Mouse (Mus musculus) left cerebral cortex, postnatal 36 days (tissue): ENCODE measurements around the gene Stpg3. TPM values are rescaled to one million over a fixed set of nuclear protein-coding genes. Genes with fewer than 3 reads are reported as not detected.

Experiments
- DNase-seq, 2 experiments: peaks; one replicate each; pipeline ENCODE4 v3.0.0; 2021 to 2022; ENCODE audit warnings: low spot score in 2 of 2, mixed read lengths in 1 of 2
- intact Hi-C: fragments of 180-260 bp; cut with DNase I; formaldehyde crosslinking; loops from one replicate; pipeline ENCODE4 v1.15.1; 2025
- total RNA-seq, 2 experiments: library from RNA; stranded (reverse); gene quantifications; 2 replicates each; pipeline ENCODE4 v1.2.3; 2021

Stpg3 gene
- total RNA-seq, 2 experiments from 2014 or later: 0.29 TPM; not detected in 1

DNA sequence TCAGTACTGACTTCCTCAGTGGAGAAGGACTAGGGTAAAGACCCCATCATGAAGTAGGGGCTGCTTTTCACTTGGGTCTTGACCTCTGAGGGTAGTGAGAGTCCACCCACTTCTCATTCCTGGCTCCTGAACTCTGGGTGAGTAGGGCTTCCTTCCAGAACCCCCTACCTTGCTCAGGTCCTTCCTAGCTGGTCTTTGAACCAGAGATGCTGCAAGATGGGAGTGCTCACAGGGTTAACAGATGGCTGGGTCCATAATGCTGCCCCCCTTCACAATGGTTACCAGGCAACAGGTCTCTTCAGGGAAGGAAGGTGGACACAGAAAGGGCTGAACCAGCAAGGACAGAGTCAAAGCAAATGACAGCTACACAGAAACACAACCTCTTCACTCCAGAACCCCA lies 4.0 kb upstream of the Stpg3 start, which contains the start of gene Fam166a:
Fam166a (plus strand) TSS at position 301 of the 400 bp plus-strand sequence.
- intact Hi-C loops: no loop called here
- DNase-seq: no peak

GRCm38 (mm10) chr2:25217666-25218065 lies 3.2 kb upstream of the Stpg3 start:
- intact Hi-C loops: no loop called here
- DNase-seq: no peak

GRCm38 (mm10) chr2:25213266-25213865 lies 1.1 kb downstream of the Stpg3 start:
- no peak for DNase-seq
- intact Hi-C loops: no loop called here

- DNase-seq: peak; percentile 85 to 87
- intact Hi-C loops: no loop called here
Observed at GRCm38 (mm10) chr2:25211121-25211670, 3.2 kb downstream of the Stpg3 start, which contains the start of gene Nelfb. Nelfb (minus strand) TSS chr2:25211489.

GRCm38 (mm10) chr2:25210686-25211085 lies 3.8 kb downstream of the Stpg3 start:
- intact Hi-C loops: no loop called here
- DNase-seq: no peak

GRCm38 (mm10) chr2:25207593-25207992 lies 6.8 kb downstream of the Stpg3 start:
- intact Hi-C loops: no loop called here
- DNase-seq: no peak

DNA sequence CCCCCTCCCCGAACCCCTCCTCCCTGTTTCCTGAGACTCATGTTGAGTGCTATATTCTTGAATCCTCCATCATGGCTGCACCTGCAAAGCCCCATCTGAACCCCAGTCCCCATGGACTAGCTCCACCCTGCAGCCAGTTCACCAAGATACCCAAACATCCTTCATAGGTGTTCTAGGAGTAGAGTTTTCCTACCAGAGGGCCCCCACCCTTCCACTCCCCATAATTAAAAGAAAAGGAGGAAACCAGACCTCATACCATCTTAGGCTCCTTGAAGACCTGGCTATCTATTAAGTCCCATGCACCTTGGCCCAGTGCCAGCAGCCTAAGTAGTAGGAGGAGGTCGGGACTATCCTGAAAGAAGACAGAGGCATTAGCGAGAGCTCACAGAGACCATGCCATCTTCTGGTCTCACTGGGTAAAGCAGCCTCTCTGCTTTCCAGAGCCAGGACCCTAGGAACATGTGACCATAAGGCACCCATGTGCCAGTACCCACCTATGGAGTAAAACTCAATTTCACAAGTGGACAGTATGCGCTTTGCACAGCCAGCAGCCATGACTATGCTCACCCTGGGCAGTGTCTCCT lies 10.7 kb downstream of the Stpg3 start:
- intact Hi-C loops: no loop called here
- DNase-seq: no peak

DNA sequence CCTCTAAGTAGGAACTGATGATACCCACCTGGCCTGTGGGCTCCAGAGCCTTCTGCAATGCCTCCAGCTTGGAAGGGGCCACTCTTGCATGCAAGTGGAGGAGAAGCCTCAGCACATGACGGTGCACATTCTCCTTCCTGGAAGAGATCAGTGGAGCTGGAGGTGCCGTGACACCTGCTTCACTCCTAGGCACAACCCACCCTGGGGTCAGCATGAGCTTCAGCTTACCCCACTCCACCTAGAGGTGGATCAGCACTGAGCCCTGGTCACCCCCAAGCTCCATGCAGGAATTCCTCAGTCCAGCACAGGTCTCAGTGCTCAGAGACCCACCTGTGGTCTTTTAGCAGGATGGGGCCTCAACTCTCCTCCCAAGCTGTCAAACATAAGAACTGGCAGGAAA lies 13.8 kb downstream of the Stpg3 start:
- DNase-seq: no peak
- intact Hi-C loops: no loop called here

DNA sequence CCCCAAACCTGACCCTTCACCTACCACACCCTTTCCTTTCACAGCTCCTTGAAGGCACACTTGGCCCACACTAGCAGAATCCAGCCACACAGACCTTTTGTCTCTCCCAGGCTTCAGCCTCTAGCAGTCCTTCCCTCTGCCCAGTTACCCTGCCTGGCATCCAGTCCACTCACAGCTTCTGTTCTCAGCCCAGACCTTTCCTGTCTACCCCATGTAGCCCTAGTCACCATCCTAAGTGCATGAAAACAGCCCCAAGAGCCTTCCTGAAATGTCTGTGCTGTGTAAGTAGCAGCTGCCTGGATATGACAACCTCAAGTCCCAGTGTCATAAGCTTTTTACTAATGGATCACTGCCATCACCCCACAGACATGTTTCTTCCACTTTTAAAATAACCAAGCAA lies 16.5 kb downstream of the Stpg3 start:
- DNase-seq: no peak
- intact Hi-C loops: no loop called here

GRCm38 (mm10) chr2:25197191-25197590 lies 17.2 kb downstream of the Stpg3 start:
- intact Hi-C loops: no loop called here
- DNase-seq: no peak

GRCm38 (mm10) chr2:25196172-25196954 lies 18.1 kb downstream of the Stpg3 start, which contains the start of gene Tor4a:
Tor4a (minus strand) TSS chr2:25196886.
- intact Hi-C loops: no loop called here
- no peak for DNase-seq

DNA sequence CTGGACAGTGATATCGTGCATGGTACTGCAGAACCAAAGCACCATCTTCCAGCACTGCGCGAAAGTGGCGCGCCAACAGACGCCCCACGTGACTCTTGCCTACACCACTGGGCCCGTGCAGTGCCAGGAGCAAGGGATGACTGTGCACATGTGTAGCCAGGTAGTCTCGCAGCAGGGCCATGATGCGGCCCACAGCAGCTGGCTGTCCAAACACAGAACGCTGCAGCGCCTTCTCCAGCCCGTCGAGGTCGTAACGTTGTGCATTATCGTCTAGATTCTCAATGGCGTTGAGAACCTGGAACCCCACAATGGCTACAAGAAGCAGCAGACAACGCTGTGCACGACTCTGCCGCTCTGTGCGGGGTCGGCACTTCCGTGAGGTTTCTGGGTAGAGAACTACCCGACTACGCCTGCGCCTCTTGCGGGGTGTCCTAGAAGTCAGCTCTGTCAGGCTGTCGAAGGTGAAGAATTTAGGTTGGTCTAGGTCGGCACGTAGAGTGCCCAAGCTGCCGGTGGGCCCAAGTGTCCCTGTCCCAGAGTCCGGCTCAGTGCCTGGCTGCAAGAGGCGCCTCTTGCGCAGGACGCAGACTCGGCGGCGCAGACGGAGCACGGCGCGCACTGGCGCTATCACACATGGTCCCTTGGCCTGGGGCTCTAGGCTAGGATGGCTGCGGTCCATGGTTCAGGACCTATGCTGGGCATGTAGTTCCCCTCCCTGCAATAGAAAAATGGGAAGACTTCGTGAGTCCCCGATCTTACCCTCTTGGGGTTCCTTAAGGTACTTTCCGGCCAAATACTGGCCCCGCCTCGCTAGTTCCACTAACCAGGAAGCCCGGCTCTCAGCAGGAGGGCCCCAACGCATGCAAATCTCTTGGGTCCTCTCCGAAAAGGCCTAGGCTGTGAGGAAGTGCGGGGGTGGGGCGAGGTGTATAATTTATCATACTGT lies 19.0 kb downstream of the Stpg3 start:
- DNase-seq: no peak
- intact Hi-C loops: loop anchor here (2.0 kb wide), 1 partner anchor 59 kb away; the partner anchor contains the start of gene Tmem203

DNA sequence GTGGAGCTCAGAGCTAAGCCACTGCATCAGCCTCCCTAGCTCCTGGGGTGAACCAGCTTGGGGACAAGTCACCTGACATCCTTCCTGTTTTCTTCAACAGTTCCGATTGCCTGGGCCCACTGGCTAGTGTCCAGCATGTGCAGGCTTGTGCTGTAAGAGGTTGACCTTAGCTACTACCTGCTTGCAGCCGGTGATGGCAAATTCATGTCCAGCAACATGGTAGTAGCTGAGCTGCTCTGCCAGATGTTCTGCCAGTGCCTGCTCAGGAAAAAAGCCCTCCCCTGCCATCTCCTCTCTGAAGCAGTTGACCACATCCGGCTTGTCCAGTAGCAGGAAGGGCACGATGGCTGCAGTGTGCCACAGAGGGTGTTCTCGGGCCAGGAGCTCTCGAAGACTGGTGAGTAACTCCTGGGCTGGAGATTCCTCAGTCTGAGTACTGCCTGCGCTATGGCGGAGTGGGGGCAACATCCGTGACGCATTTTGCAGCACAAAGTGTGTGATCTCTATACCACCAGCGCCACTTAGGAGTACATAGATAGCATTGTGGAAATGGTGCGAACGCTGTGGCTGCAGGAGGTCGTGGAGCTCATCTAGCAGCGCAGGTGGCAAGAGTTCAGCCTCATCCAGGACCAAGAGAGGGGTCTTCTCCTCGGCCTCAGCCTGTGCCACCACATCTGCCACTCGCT lies 19.8 kb downstream of the Stpg3 start:
- intact Hi-C loops: loop anchor here (2.0 to 5.0 kb wide), 2 partner anchors 33 to 60 kb away; partner anchors contain the start of gene Tmem203
- DNase-seq: no peak

GRCm38 (mm10) chr2:25194006-25194405 lies 20.4 kb downstream of the Stpg3 start:
- no peak for DNase-seq
- intact Hi-C loops: loop anchor here (2.0 to 5.0 kb wide), 2 partner anchors 33 to 61 kb away; partner anchors contain the start of gene Tmem203

- peak; percentile 78 to 79 for DNase-seq
- intact Hi-C loops: loop anchor here (5.0 kb wide), 1 partner anchor 34 kb away; no protein-coding TSS in a partner anchor
Observed at GRCm38 (mm10) chr2:25193330-25193770, 21.1 kb downstream of the Stpg3 start.

- DNase-seq: no peak
- intact Hi-C loops: no loop called here
Observed at GRCm38 (mm10) chr2:25187841-25188240, 26.6 kb downstream of the Stpg3 start.

GRCm38 (mm10) chr2:25186575-25186930 lies 27.9 kb downstream of the Stpg3 start:
- intact Hi-C loops: no loop called here
- DNase-seq: no peak
